Comparison of ENCODE assay signal across 9 mouse cellular contexts in the genomic region with DNA sequence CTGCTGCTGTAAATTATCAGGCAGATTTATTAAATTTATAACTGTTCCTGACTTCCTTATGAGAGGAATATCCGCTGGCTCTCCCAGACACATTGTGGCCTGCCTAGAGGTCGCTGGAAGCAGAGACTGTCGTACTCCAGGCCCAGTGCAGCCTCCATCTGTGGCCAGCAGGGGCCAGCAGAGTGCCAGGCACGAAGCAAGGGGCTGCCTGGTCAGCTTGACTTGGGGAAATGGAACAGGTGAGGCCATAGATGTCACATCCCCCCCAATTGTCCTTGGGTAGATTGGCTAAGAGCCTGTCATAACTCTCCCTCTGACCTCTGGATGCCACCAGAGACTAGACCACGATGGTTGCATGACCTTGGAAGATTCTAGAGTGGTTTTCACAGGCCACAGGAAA. TPM values are rescaled to one million over a fixed set of nuclear protein-coding genes. Genes with fewer than 3 reads are reported as not detected.
DNase-seq lines count a peak whose midpoint lies in the region; TF ChIP-seq lines count a peak whose summit lies in the region.
"Had no signal": no experiment of that assay in that cellular context is flagged by ENCODE, and none has a peak within 500 bp of the region (broad histone marks: within the 10 kb centered on the region; RNA-seq: fewer than 3 reads in every experiment).

No protein-coding gene starts in this region.

- no peak for TF ChIP-seq POLR2A in lung, adult 2 months (IDR thresholded peaks at IDR 0.05; ENCODE audit: borderline replicate concordance, extremely low read depth, low read depth, low read length)

- peak; percentile 88 for TF ChIP-seq CTCF in lung, adult 2 months (IDR thresholded peaks at IDR 0.05; ENCODE audit: insufficient read depth, low read length)

- no peak overlapping the region for H3K4me3 ChIP-seq in lung, adult 2 months (replicated peaks; ENCODE audit: extremely low read depth, low read depth, low read length)
- H3K4me3 ChIP-seq: embryonic facial prominence, embryonic 13.5 days had no signal

- DNase-seq in A20 (ENCODE audit: low read depth, low spot score): peak; percentile 43
- peak; percentile 78 to 80 for DNase-seq in adrenal gland, adult 18-20 months (ENCODE audit: low spot score in 2 of 2)
- DNase-seq in embryo, embryonic 9.5 days (ENCODE audit: extremely low spot score): peak; percentile 55
- peak; percentile 42 to 64 for DNase-seq in heart, adult 9 months (ENCODE audit: low spot score in 2 of 2)
- DNase-seq in kidney, postnatal 10 days: peak; percentile 90
- peak; percentile 71 for DNase-seq in lung, adult 2 months
- DNase-seq in ovary, postnatal 10 days (ENCODE audit: low spot score): peak; percentile 38
- peak; percentile 56 to 59 for DNase-seq in thymus, postnatal 36 days

- WGBS in lung, adult 2 months: 15% methylated on average over 5 of the region's 5 CpGs

- H3K4me1 ChIP-seq in lung, adult 2 months (ENCODE audit: control insufficient read depth, insufficient read depth, low read length): no peaks in the 10 kb centered on the region
- H3K4me1 ChIP-seq: embryonic facial prominence, embryonic 13.5 days had no signal

RNA-seq across cellular contexts. Expression of a gene that starts 18.0 kb away (rescaled TPM):
- total RNA-seq in adrenal gland, adult 18-20 months (2021): 10 to 100 TPM; 11.3 to 15.3 TPM
- polyA plus RNA-seq in lung, adult 2 months (2012; rRNA removed): 18.4 and 20.0 TPM in 2 replicates

RNA-seq across cellular contexts. Expression of a gene that starts 44.1 kb away (rescaled TPM):
- total RNA-seq in adrenal gland, adult 18-20 months (2021): not detected
- polyA plus RNA-seq in lung, adult 2 months (2012; rRNA removed): 14.0 and 18.5 TPM in 2 replicates

Comparison
In these comparisons a context has a peak if more than half of its experiments do, and no peak if none do; other contexts are left out.
1. DNase-seq: peak in every context shown above with its lines; median percentile 90 in kidney, postnatal 10 days; 79 in adrenal gland, adult 18-20 months; 71 in lung, adult 2 months; 58 in thymus, postnatal 36 days; 55 in embryo, embryonic 9.5 days; 53 in heart, adult 9 months; 43 in A20; 38 in ovary, postnatal 10 days.